Mouse (Mus musculus) heart, postnatal 10 days (tissue): ENCODE results near the gene Macf1. TPM values are rescaled to one million over a fixed set of nuclear protein-coding genes. Genes with fewer than 3 reads are reported as not detected.

ENCODE experiments used
- DNase-seq, 2 experiments: peaks; one replicate each; pipeline ENCODE4 v3.0.0; 2021
- intact Hi-C: fragments of 180-260 bp; cut with DNase I; formaldehyde crosslinking; loops from one replicate; pipeline ENCODE4 v1.15.1; 2025
- total RNA-seq, 2 experiments: library from RNA; stranded (reverse); gene quantifications; 2 replicates each; pipeline ENCODE4 v1.2.3; 2021

Gene Macf1
- total RNA-seq: 100 to 1,000 TPM; 316 to 364 TPM

GRCm38 (mm10) chr4:123684260-123684659, at the start of gene Macf1:
Gene Macf1 (minus strand): TSS chr4:123684360.
- intact Hi-C loops: no loop called here
- DNase-seq: no peak

DNA sequence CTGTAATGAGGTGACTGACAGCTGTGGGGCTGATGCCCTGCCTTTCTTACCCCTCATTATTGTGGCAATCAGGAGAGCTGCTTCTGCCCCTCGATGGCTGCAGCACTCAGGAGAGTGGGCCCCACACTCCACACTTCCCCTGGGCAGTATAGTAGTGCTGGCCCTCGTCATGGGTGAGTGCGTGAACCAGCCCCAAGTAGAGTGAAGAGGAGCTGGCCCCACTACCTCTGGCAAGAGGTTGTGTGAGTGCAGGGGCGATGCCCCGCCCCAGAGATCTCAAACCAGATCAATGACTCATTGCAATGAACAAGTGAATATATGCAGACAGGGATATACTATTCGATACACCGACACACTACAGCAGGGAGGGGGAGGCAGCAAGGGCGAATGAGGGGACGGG, 49.4 kb upstream of the Macf1 start:
- intact Hi-C loops: no loop called here

GRCm38 (mm10) chr4:123732921-123733320, 48.8 kb upstream of the Macf1 start:
- intact Hi-C loops: no loop called here
- no peak for DNase-seq

More for the DNA sequence above, 49.4 kb upstream of the Macf1 start:
- DNase-seq: no peak

DNA sequence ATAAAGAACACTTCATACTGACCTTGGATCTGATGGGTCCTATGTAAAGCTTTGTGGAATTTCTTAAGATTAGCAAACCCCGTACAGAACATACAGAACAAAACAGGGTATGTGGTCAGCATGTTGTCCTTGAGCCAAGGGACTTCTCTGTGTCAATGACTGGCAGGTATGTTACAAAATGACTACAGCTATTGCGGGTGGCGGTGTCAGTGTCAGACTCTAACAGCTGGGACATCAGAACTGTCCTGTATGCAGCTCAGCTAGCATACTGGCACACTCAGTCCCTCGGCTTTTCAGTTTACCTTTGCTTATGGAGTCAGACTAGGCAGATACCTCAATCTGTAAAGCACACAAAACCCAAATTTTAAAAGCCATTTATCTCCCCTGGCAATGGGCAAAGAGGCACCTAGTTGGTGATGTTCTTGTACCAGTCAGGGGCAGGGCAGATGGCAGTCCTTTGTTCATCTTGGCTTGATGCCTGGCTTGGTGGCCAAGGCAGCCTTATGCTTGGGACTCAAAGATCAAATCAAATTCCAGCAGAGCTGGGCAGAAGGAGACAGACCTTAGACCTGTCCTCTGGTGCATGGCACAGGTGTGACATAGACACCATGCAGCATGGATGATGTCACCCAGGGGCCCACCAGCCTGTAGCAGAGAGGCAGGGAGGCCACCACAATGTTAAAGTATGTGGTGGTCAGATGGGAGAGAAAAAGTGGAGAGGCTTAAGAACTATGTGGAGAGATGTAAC, 48.2 kb upstream of the Macf1 start:
- DNase-seq: peak in 1 of 2 experiments; percentile 2
- intact Hi-C loops: no loop called here

DNA sequence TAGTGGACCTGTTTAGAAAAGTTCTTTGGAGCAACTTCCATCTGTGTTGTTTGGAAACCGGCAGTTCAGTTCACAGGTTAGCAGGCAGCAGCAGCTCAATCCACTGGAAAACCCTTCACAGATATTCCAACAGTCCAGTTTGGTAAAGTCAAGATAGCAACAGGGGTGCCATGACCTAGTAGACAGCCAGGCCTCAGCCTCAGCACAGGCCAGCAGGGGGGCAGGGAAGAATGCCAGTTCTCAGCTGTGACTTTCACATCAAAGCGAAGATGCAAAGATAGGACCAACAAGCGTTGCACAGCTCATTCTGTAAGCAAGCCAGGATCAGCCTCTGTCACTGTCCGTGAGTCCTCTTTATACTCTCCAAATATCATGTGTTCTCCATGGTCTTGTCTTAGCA, 37.6 kb upstream of the Macf1 start:
- intact Hi-C loops: loop anchor here (2.0 kb wide), 1 partner anchor 13 kb away; no protein-coding TSS in a partner anchor
- no peak for DNase-seq

DNA sequence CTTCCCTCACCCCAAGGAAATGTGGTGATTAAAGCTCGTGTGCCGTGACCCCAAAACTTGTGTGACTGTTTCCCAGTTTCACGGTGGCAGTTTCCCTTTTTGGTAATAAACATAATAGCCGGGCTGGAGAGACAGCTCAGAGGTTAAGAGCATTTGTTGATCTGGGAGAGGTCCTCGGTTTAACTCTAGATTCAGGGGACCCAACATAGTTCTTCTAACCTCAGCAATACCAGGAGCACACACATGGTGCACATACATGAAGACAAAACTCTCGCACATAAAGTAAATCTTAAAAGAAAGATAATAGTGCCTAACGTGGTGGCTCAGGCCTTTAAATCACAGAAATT, 34.2 kb upstream of the Macf1 start:
- intact Hi-C loops: loop anchor here (2.0 to 5.0 kb wide), 2 partner anchors 30 to 111 kb away; no protein-coding TSS in a partner anchor
- DNase-seq: no peak

DNA sequence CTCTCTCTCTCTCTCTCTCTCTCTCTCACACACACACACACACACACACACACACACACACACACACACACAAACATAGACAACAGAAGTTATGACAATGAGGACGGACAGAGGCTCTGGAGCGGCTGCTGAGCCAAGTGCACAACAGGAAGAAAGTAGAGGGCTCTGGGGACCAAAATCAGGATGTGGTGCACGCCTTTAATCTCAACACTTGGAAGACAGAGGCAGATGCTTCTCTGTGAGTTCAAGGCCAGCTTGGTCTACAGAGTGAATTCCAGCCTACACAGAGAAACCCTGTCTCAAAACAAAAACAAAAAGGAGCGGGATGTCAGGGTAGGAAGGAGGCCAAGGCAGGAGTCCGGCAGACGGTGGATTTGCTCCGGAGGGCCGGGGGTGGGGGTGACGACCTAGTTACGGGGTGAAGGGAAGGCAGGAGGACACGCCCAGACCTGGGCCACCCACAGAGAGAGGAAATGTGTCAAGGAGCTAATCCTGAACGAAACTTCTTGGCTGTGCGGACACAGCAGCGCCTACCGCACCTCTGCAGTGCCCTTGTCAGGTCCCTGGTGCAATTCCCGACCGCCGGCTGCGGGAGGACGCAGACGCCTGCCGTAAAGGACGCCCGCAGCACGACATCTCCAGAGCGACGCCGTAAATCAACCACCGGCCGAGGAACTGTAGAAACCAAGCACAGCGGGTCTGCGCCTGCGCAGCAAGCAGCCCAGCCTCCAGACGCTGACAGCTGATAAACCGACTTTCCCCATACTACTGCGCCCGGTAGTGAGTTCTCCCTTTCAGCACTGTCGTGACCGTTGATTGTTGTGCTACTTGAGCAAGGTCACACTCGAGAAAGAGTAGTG, 33.6 kb upstream of the Macf1 start, which contains the start of gene Ndufs5:
TSS of gene Ndufs5 (minus strand) at position 629 of the 860 bp plus-strand sequence.
- intact Hi-C loops: loop anchor here (2.0 to 5.0 kb wide), 2 partner anchors 31 to 111 kb away; no protein-coding TSS in a partner anchor

DNA sequence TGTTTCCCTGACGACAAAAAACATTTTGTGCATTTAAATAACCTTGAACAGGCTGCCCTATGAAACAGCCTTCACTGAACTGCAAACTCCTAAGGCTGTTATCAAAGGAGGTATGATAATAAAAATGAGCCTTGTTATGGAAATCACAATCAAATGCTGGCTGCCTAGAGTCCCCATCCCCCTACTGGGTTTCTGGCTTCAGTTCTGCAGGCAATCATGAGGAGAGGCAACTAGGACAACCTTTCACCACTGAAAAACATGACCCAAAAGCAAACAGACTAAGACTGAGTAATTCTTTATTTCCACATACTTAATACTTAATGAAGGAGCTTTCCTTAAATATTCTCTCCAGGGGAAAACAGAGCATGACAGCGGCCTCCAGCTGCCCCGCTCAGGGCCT, 28.3 kb upstream of the Macf1 start:
- intact Hi-C loops: no loop called here
- DNase-seq: no peak

More for the DNA sequence above, 33.6 kb upstream of the Macf1 start, which contains the start of gene Ndufs5:
- peak; percentile 98 to 99 for DNase-seq

GRCm38 (mm10) chr4:123707340-123707739, 23.2 kb upstream of the Macf1 start:
- intact Hi-C loops: no loop called here
- no peak for DNase-seq

DNA sequence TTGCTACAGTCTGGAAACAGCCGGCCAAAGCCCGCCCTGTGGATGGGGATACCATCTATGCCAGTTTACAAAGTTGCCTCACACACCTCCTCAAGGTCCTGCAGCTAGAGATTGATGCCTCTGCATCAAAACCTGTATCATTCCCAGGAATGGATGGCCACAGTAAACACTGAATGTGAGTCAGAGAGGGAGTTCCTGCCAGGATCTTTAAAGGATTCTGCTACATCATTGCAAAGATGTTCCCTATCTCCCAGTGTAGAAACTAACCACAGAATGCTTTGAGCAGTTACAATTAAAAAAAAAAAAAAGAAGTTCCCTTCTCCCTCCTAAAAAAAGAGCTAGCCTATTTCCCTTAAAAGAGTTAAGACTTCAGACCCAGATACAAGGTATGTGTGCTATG, 21.2 kb upstream of the Macf1 start:
- no peak for DNase-seq
- intact Hi-C loops: no loop called here

GRCm38 (mm10) chr4:123693384-123693783, 9.2 kb upstream of the Macf1 start:
- DNase-seq: no peak
- intact Hi-C loops: no loop called here

DNA sequence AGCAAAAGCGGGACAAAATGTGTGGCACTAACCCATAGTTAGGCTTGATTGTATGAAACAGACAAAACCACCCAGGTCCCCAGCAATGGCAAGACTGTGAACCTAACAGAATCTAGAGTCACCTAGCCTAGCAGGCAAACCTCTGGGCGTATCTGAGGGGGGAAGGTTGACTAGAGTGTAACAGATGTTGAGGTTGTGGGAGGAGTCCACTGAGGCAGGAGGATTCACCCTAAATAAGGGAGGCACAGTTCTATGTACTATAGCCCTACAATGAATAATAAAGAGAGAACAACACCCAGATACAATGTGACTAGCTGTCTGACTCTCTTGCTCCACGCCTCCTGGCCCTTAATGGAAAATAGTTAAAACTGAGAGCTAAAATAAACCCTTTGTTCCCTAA, 7.9 kb upstream of the Macf1 start:
- no peak for DNase-seq
- intact Hi-C loops: no loop called here

DNA sequence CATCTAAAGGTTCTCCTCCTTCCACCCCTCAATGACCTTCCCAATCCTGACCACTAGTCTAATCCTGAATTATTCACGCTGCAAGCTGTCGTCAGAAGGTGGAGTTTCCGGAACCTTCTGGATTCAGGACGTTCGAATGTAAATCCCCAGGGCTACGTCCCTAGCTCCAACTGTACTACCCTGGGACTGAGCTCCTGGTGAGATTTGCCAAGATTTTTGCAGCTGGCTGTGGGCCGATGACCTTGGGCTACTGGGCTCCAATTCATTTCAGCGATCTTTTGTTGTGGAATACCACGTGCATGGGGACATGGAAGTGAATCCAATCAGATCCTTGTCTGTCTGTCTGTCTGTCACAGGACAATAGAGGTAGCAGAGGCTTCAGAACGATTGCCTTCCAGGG, 6.2 kb upstream of the Macf1 start:
- DNase-seq: peak in 1 of 2 experiments; percentile 27
- intact Hi-C loops: no loop called here

GRCm38 (mm10) chr4:123687025-123687781, 3.0 kb upstream of the Macf1 start:
- DNase-seq: peak; percentile 61 to 69
- intact Hi-C loops: no loop called here

DNA sequence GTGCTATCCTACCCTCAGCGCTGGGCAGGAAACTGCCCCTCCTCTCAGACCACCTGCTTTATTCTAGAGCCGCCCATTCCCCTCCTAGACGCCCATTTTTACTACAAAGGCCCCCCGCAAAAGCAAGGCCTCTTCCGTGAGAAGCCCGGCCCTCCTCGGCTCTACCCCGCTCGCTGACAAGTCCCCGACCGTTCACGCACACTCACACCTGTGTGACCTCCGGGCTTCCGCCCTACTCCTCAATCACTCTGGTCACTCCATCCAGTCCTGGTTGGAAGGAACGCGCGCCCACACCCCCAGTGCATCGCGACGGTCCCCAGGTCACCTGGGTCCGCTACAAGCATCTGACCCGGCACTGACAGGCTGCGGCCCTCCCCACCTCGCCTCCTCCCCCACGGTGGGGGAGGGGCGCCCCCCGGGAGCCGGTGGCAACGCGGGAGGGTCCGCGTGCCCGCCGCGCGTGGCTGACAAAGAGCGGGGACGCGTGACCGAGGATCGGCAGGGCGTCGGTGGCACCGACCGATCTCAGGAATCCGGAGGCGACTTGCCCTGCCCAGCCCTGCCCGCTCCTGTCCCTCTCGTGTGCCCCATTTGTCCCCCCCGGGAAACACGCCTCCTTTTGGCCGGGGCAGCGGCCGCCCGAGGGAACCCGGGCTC, 2.3 kb upstream of the Macf1 start:
- intact Hi-C loops: no loop called here
- peak in 1 of 2 experiments; percentile 17 for DNase-seq

- intact Hi-C loops: no loop called here
- DNase-seq: no peak
Observed at GRCm38 (mm10) chr4:123685506-123686242, 1.5 kb upstream of the Macf1 start.

DNA sequence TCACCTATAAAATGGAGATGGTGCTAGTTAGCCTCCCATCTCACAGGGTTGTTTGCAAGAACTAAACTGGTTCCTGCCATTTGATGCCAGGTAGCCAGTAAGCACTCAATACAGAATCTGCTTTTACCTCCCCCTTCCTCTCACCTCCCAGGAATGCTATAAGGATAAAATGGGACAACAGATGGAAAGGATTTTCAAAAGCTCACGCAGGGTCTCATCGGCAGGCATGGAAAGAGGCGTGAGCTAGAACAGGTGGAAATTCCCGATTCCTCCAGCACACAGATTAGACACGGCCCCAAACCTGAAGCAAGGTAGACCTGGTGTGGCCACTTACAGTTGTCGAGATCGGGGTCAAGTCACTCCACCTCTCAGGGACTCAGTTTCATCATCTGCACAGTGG, 886 bp upstream of the Macf1 start:
- no peak for DNase-seq
- intact Hi-C loops: no loop called here

DNA sequence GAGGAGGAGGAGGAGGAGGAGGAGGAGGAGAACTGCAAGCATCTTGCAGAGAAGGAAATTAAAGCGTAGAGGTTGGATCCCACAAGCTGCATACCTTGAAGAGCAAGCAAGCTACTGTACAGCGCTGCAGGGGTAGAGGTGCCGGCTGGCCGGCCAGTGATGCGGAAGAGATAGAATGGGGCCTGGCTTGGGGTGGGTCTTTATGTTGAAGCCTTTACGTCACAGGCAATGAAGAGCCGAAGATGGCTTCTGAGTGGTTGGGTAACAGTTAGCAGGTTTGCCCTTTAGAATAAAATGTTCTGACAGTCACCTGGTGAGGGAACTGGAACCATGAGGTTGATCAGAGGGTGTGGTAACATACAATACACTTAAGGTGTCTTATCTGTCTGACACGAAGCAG, 1.9 kb downstream of the Macf1 start:
- intact Hi-C loops: no loop called here
- no peak for DNase-seq

DNA sequence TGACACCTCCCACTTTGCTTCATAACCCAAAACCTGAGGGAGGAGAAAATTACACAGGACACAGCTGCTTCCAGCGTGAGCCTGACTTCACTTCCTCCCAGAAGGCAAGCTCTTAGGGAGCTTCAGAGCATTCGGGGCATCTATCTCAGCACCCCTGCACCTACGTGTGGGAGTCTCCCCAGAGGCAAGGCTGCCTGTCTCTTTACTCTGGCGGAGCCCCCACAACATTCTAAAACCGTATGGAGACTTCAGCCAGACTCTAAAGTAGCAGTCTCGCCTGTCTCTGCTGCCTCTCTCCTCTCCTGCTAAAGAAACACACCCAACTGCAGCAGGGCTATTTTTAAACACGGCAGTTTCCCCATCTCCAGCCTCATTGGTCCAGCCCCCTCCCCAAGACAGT, 3.2 kb downstream of the Macf1 start:
- intact Hi-C loops: no loop called here
- DNase-seq: peak; percentile 26 to 43
